Mouse (Mus musculus) fibroblast of lung, adult 2 months (primary cell): ENCODE data around the gene Lsmem1.

Experiments
- DNase-seq: peaks from one replicate; pipeline ENCODE4 v3.0.0-alpha.2; 2011; ENCODE audit warnings: low read depth

The Lsmem1 gene

GRCm38 (mm10) chr12:40140706-40141105 lies 58.6 kb downstream of the Lsmem1 start:
- DNase-seq = no peak

- no peak for DNase-seq
Measured at GRCm38 (mm10) chr12:40139484-40140245, 59.6 kb downstream of the Lsmem1 start.

- no peak for DNase-seq
Measured at GRCm38 (mm10) chr12:40134529-40134928, 64.8 kb downstream of the Lsmem1 start.

- no peak for DNase-seq
Measured at GRCm38 (mm10) chr12:40133573-40134271, 65.6 kb downstream of the Lsmem1 start, which contains the start of gene Scin. Gene Scin (minus strand): TSS chr12:40134228.

- no peak for DNase-seq
Measured at GRCm38 (mm10) chr12:40133194-40133572, 66.1 kb downstream of the Lsmem1 start.
